Mouse (Mus musculus): ENCODE data around the gene Gas8.
"Not testable (repeated sequence)": the region's sequence is repeated elsewhere in the genome, so short reads cannot be mapped to it uniquely, and the experiment has no call there.

The Gas8 gene

DNA sequence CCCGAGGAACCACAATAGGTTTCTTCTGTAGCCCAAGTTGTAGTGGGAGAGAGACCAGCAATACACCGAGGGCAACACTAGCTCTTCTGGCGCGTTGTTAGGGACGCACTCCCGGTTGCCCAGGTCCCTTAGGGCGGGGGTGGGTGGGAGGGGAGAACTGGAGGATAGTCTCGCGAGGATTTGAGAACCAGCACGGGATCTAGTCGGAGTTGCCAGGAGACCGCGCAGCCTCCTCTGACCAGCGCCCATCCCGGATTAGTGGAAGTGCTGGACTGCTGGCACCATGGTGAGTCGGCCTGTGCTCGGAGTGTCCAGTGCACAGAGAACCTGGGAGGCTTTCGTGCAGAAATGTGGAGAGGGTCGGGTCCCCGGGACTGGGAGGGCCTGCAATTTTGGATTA lies at the start of gene Gas8:
Gene Gas8, plus strand, starts transcription at position 168 of the 400 bp plus-strand sequence.
- DNase-seq = peak; percentile 86

DNA sequence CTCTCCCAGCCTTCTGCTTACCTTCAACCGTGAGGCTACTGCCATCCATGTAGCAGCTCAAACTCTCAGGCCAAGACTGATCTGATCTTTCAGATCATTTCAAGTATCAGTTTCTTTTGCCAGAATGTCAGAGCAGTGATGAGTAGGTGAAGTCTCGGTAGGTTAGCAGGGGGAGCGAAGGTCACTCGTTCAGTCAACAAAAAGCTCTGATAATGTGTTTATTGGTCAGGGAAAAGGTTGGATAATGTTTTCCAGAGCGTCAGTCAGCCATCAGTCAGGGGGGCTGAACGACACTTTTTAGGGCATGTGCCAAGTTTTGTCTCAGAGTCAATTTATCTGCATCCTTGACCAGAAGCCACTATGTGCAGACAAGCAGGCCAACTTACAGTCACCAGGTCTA lies 45.6 kb upstream of the Gas8 start:
- not testable (repeated sequence) for DNase-seq

GRCm38 (mm10) chr8:123474549-123474948 lies 44.1 kb upstream of the Gas8 start:
- DNase-seq = not testable (repeated sequence)

- peak; percentile 30 for DNase-seq
Measured at GRCm38 (mm10) chr8:123476911-123477736, 41.5 kb upstream of the Gas8 start.

DNA sequence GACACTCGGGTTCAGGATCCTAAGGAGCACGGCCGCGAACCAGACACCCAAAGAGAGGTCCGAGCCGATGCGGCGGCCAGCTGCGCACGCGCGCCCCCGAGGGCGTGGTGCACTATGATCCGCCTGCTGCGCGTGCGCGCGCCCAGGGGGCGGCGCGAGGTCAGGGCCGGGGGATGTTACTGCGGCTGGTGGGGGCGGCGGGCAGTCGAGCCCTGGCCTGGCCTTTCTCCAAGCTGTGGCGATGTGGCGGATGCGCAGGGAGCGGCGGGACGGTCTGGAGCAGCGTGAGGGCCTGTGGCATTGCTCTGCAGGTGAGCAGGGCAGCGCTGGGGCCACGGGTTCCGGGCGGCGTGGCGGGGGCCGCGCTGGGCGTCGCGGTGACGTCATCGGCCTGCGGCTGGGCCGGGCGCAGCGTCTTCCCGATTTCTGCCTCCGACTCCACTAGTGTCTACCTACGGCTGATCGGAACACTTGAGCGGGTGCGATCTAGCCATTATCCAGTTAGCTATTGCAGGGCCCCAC lies 40.8 kb upstream of the Gas8 start, which contains the start of gene Afg3l1:
Gene Afg3l1, plus strand, starts transcription at position 167 of the 522 bp plus-strand sequence.
- peak; percentile 94 for DNase-seq

DNA sequence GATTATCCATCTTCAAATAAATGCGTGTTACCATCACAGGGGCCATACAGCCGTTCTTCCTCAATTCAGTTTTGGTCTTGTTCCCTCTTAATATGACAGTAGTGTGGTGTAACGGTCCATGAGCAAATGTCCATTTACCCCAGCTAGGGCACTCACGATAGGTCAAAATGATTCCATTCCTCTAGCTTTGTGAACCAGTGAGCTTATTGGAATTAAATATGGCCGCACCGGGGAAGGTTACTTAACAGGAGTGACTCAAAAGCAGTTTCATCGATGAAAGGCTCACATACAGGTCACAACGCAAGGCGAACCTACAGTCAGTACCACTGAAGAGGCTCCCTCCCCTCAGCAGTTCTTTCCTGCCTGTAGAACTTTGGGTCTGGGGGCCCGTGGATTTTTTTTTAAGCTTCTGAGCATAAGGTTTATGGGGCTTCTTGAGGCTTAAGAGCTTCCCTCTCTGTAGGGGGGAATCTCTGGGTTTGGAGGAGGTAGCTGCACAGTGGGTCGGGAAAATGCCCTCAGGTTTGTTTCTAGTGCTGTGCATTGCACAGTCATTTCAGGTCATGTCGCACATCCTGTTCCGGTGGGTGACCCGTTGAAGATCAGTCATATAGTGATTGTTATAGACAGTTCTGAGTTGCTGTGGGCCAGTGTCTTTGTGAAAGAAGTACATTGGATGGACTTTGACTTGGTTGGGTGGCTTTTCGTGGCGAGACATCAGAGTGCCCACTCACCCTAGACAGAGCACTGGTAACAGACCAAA lies 40.0 kb upstream of the Gas8 start:
- no peak for DNase-seq

DNA sequence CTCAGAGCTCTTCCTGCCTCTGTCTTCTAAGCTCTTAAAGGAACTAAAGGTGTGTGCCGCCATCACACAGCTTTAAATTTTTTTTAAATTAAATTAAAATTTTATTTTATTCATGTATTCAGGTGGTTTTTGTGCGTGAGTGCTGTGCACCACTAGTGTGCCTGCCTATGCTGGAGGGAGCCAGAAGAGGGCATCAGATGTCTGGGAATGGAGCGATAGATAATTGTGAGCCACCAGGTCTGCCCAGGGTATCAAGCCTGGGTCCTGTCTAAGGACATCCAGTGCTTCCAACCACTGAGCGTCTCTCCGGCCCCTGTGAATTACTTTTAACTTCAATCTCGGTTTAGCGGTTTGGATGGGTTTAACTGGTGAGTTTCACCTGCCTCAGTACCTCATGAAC lies 36.0 kb upstream of the Gas8 start:
- DNase-seq = no peak

GRCm38 (mm10) chr8:123491280-123492075 lies 27.2 kb upstream of the Gas8 start:
- DNase-seq = no peak

DNA sequence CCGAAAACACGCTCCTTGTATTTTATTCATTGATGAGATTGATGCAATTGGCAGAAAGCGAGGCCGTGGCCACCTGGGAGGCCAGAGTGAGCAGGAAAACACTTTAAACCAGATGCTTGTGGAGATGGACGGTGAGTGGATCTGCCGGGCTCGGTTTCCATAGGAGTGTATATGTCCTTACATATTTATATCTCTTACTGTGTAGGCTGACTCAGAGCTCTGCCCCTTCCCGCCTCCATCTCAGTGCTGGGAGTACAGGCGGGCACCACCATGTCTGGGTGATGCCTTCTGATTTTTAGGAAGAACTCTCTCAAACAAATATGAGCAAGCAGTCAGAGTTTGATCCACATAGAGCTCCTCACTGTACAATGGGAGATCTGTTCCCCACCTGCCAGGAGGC lies 25.7 kb upstream of the Gas8 start:
- no peak for DNase-seq

GRCm38 (mm10) chr8:123497699-123498098 lies 20.9 kb upstream of the Gas8 start:
- no peak for DNase-seq

GRCm38 (mm10) chr8:123498963-123499362 lies 19.7 kb upstream of the Gas8 start:
- DNase-seq = no peak

DNA sequence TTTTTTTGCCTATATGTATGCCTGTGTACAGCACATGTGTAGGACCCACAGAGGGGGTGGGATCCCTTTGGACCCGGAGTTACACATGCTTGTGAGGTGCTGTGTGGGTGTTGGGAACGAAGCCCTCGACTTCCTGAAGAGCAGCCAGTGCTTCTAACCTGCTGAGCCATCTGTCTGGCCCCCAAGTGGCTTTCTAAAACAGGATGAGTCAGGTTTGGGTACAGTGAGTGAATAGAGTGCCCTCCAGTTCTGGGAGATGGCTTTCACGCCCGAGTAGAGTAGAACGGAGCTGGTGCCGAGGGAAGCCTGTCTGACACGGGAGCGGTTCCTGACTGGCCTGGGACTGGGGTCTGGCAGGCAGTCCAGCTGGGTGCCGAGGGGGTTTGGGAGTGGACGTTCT lies 19.1 kb upstream of the Gas8 start:
- no peak for DNase-seq

DNA sequence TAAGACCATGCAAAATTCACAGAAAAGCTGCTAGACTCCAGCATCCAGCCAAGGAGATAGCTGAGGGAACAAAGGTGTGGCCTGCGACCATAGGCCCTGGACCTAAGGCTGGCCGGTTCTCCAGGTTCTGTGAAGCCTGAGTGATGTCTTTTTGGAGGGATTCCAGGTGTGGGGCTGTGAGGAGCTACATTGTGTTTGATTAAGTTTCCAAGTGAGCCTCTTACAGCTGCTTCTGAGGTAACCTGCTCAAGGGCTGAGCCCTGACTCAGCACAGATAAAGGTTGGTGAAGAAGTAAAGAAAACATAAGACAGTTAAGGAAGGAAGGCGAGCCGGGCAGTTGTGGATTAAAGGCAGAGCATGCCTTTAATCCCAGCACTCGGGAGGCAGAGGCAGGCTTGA lies 16.4 kb upstream of the Gas8 start:
- DNase-seq = no peak

DNA sequence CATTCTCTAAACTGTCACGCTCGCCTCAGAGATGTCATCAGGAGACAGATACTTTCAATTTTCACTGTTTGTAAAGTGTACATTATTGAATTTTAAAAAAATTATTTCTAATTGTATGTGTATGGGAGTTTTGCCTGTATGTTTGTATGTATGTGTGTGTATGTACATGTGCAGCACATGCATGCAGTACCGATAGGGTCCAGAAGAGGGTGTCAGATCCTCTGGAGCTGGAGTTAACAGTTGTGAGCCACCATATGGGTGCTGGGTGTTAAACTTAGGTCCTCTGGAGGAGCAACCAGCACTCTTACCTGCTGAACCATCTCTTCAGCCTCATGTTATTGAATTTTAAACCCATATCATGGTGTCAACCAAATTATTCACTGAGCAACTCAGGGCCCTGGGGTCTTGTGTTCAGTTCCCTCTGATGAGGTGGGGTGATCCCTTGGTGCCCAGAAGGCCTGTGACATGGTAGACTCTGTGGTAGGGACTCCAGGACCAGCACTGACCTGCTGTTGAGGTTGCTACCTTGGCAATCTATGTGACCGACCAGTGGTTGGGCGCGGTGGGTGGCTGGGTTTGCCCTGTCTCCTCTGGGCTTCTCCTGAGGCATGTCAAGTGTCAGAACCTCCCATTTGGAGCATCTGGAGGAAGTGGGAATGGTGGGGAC lies 14.7 kb upstream of the Gas8 start:
- no peak for DNase-seq

DNA sequence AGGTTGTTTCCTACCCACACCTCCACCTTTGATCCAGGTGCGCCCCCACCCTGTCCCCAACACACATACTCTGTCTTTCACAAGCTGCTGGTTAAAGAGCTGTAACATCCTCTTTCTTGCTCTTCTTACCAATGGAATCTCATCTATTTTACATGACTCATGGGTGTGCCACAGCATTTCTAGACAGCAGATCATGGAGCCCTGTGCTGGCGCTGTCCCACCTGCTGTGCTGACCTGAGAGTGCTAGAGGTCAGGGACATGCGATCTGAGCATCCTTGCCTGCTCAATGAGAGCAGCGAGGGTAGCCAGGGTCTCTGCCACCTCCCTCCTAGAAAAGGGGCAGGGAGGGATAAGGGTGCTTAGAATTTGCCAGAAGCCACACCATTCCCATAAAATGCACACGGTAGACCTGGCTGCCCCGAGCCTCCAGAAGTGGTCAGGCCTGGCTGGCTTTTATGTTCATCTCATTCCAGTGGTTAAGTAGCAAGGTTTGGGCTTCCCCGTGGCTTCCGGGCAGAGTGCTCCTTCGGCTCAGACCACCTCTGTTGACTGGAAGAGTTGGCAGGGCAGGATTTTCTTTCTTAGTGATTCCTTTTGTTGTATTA lies 13.9 kb upstream of the Gas8 start:
- DNase-seq = no peak

GRCm38 (mm10) chr8:123505267-123505666 lies 13.4 kb upstream of the Gas8 start:
- DNase-seq = no peak

DNA sequence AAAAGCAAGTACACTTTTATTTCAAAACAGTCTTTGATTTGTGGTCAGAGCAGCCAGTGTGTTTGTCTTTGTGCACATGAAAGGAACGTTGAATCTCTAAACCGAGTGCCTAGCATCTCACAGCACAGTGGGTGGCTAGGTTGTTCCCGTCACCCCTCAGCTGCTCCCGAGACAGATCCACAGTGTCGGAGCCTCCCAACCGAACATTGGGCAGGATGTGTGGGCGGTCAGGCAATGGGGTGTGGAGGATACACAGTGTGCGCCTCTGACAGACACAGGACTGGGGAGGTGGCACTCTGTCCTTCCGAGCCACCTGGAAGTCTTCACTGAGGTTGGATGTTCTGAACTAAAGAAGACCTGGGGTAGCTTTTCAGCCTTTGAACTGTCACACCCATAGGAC lies 12.9 kb upstream of the Gas8 start:
- DNase-seq = no peak

- DNase-seq = no peak
Measured at GRCm38 (mm10) chr8:123507153-123507552, 11.5 kb upstream of the Gas8 start.

GRCm38 (mm10) chr8:123510819-123511218 lies 7.8 kb upstream of the Gas8 start:
- DNase-seq = no peak

- DNase-seq = no peak
Measured at GRCm38 (mm10) chr8:123514136-123514535, 4.5 kb upstream of the Gas8 start.

DNA sequence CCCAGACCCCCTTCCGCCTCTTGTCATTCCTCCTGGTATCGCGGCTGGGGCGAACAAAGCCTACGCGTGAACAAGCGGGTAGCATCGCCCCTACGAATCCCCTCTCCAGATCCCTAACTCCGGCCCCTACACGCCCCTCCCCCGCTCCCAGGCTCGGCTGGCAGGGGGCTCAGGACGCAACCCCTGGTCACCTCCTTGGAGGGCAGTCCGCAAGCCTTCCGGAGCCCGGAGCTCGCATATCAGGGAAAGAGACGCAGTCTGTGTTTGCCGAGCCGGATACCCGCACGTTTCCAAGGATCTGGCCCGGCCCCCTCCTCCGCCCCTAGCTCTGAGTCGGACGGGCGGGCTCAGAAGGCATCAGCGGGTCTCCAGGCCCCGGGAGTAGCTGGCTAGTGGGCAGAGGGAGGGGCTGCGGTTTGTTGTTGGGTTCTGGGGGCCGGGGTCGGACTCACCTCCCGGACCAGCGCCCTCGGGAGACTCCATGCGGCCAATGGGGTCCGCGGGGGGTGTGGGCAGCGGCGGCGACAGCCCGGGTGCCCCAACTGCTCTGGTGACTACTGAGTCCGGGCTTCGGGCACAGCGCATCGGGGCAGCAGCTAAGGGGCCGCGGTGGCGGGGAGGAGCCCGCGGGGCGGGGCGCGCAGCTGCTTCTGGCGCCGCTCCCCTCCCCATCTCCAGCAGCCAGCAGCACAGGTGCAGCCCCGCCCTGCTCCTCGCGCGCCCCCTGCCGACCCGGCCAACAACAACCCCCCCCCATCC lies 3.7 kb upstream of the Gas8 start, which contains the start of gene Dbndd1:
Gene Dbndd1, minus strand, starts transcription at position 683 of the 759 bp plus-strand sequence.
- peak; percentile 58 for DNase-seq
